Mouse (Mus musculus): ENCODE measurements around the gene Serinc4. TPM values are rescaled to one million over a fixed set of nuclear protein-coding genes. Genes with fewer than 3 reads are reported as not detected.
A peak's percentile ranks its signal among the peaks of the same experiment; 100 is the strongest.

Gene Serinc4
- polyA plus RNA-seq, 2 experiments = 0.70 to 1.1 TPM

DNA sequence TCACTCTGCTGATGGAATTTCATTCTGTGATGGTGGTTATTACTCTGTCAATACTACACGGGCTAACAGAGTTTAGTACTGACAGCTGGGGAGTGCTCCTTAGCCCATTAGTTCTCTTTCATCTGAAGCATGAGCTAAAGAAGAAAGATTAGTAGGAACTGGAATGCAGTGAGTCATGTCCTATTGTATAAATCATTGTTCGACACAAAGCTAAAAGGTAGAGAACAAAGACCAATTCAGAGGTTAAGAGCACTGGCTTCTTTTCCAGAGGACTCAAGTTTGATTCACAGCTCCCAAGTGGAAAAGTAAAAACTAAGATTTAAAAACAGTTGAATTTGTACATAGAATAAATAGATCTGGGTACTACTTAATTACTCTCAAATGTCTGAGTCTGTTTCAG is 3.5 kb upstream of the Serinc4 start:
- Histone ChIP-seq H3K27ac (replicated peaks; ENCODE audit: low read depth, low read length) (no peak overlapping the region), H3K36me3 (ENCODE audit: control insufficient read depth, insufficient read depth, low read length) (peaks cover 20% of the 10 kb centered on the region), H3K27me3 (ENCODE audit: control insufficient read depth, insufficient read depth, low read length) (no peaks in the 10 kb centered on the region), H3K9ac (ENCODE audit: low read depth, low read length, severe bottlenecking) (no peak overlapping the region), H3K4me3 (replicated peaks; ENCODE audit: low read length) (no peak overlapping the region), H3K4me1 (ENCODE audit: control insufficient read depth, insufficient read depth, low read length) (peaks cover 3% of the 10 kb centered on the region; the same call in 1 of the 2 replicates), H3K9me3 (ENCODE audit: control insufficient read depth, low read length) (no peaks in the 10 kb centered on the region), H3K4me2 (replicated peaks; ENCODE audit: low read depth, low read length, severe bottlenecking) (no peak overlapping the region)
- DNase-seq (ENCODE audit: low spot score) = no peak
- no peak for TF ChIP-seq POLR2A (IDR thresholded peaks at IDR 0.05; ENCODE audit: borderline replicate concordance, extremely low read depth, insufficient read depth, insufficient read length)
- WGBS = 69% methylated on average over 2 of the region's 2 CpGs
- no peak for ATAC-seq (ENCODE audit: low FRiP score, low read depth)

DNA sequence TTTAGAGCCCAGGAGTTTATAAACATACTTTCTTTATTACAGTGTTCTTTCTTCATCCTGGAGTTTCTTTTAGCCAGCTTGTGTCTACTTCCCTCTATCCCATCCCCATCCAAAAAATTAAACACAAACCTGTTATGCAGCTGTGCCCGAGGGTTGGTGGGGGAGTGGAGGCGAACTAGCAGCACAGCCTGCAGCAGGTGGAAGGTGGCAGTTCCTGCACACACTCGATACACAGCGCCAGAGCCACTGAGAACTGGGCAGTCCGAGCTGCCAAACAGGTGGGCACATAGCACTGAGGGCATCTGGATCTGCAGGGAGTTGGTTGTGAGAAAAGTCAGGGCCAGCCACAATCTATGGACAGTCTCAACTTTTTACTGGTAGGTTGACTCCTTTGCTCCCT is 1.0 kb downstream of the Serinc4 start:
- TF ChIP-seq POLR2A (IDR thresholded peaks at IDR 0.05; ENCODE audit: borderline replicate concordance, extremely low read depth, insufficient read depth, insufficient read length) = no peak
- H3K36me3 ChIP-seq (ENCODE audit: control insufficient read depth, insufficient read depth, low read length) = peaks cover 46% of the 10 kb centered on the region
- no peak overlapping the region for H3K27ac ChIP-seq (replicated peaks; ENCODE audit: low read depth, low read length)
- ATAC-seq (ENCODE audit: low FRiP score, low read depth) (no peak), DNase-seq (ENCODE audit: low spot score) (no peak)
- no peak overlapping the region for H3K4me3 ChIP-seq (replicated peaks; ENCODE audit: low read length)
- no peak overlapping the region for H3K9ac ChIP-seq (ENCODE audit: low read depth, low read length, severe bottlenecking)
- 69% methylated on average over 5 of the region's 5 CpGs for WGBS
- H3K9me3 ChIP-seq (ENCODE audit: control insufficient read depth, low read length) = no peaks in the 10 kb centered on the region
- no peaks in the 10 kb centered on the region for H3K27me3 ChIP-seq (ENCODE audit: control insufficient read depth, insufficient read depth, low read length)
- H3K4me1 ChIP-seq (ENCODE audit: control insufficient read depth, insufficient read depth, low read length) = peaks cover 9% of the 10 kb centered on the region
- H3K4me2 ChIP-seq (replicated peaks; ENCODE audit: low read depth, low read length, severe bottlenecking) = no peak overlapping the region

DNA sequence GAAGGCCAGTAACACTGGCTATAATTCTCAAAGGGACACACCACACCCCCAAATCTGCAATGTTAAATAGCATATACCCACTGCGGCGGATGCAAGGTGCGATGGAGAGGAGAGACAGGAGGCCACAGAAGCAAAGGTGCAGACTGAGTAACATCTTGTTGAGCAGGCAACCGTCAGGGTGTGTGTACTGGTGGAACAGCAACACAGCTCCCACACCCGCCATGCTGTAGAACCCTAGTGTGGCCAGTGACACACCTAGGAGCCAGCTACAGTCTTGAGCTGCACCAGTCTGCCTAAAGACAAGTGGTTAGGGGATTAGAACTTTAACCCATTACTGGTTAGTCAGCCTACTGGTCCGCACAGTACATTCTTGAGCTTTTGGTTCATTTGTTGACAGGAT is 2.7 kb downstream of the Serinc4 start:
- WGBS = 82% methylated on average over 6 of the region's 6 CpGs
- Histone ChIP-seq H3K4me2 (replicated peaks; ENCODE audit: low read depth, low read length, severe bottlenecking) (no peak overlapping the region), H3K27ac (replicated peaks; ENCODE audit: low read depth, low read length) (no peak overlapping the region), H3K27me3 (ENCODE audit: control insufficient read depth, insufficient read depth, low read length) (no peaks in the 10 kb centered on the region), H3K9ac (ENCODE audit: low read depth, low read length, severe bottlenecking) (no peak overlapping the region), H3K9me3 (ENCODE audit: control insufficient read depth, low read length) (no peaks in the 10 kb centered on the region), H3K4me1 (ENCODE audit: control insufficient read depth, insufficient read depth, low read length) (peaks cover 13% of the 10 kb centered on the region), H3K36me3 (ENCODE audit: control insufficient read depth, insufficient read depth, low read length) (peaks cover 44% of the 10 kb centered on the region), H3K4me3 (replicated peaks; ENCODE audit: low read length) (no peak overlapping the region)
- ATAC-seq (ENCODE audit: low FRiP score, low read depth) (no peak), DNase-seq (ENCODE audit: low spot score) (no peak)
- TF ChIP-seq POLR2A (IDR thresholded peaks at IDR 0.05; ENCODE audit: borderline replicate concordance, extremely low read depth, insufficient read depth, insufficient read length) = no peak

DNA sequence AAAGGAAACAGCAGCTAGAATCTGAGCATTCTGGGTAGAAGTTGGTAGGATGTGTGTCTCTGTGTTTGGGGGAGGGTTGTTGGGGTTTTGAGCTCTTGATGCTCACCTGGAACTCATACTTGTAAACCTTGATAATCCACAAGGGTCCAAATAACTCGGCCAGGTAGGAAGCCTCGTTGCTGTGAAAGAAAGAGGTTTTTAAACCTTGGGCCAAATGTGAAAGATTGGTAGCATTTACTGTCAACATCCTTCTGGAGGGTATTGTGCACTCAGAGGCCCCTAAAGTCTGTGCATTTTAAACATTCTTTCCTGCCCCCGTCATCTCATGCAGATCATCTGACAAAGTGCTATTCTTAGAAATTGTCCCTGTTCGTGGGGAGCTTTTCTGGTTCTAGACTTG is 3.6 kb downstream of the Serinc4 start, which contains the start of gene Hypk:
Hypk (plus strand) TSS at position 301 of the 400 bp plus-strand sequence.
- H3K9me3 ChIP-seq (ENCODE audit: control insufficient read depth, low read length) = no peaks in the 10 kb centered on the region
- H3K9ac ChIP-seq (ENCODE audit: low read depth, low read length, severe bottlenecking) = no peak within 1 kb of the TSS
- TF ChIP-seq POLR2A (IDR thresholded peaks at IDR 0.05; ENCODE audit: borderline replicate concordance, extremely low read depth, insufficient read depth, insufficient read length) = no peak
- H3K4me2 ChIP-seq (replicated peaks; ENCODE audit: low read depth, low read length, severe bottlenecking) = no peak within 1 kb of the TSS
- 62% methylated on average over 4 of the region's 4 CpGs for WGBS
- no peak within 1 kb of the TSS for H3K4me3 ChIP-seq (replicated peaks; ENCODE audit: low read length)
- DNase-seq (ENCODE audit: low spot score) (no peak), ATAC-seq (ENCODE audit: low FRiP score, low read depth) (no peak)
- H3K27me3 ChIP-seq (ENCODE audit: control insufficient read depth, insufficient read depth, low read length) = no peaks in the 10 kb centered on the region
- H3K4me1 ChIP-seq (ENCODE audit: control insufficient read depth, insufficient read depth, low read length) = peaks cover 13% of the 10 kb centered on the region
- peaks cover 37% of the 10 kb centered on the region for H3K36me3 ChIP-seq (ENCODE audit: control insufficient read depth, insufficient read depth, low read length)
- no peak within 1 kb of the TSS for H3K27ac ChIP-seq (replicated peaks; ENCODE audit: low read depth, low read length)

DNA sequence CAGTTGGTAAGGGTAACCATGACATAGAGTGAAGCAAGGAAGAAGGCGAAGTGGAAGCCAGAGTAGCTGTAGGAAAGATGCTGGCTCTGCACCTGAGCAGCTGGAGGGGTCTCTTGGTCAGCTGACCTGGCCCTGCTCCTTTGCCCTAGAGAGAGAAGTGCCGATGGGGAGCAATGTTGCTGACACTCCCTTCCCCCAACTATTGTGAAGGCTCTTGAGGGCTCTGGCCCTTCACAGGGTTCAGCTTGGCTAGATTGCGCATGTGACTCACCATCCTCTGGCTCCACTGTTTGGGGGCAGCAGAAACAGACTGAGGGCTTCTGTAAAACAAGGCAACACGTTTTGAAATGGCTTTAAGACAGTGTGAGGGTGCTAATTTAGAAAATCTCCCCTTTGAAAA is 4.2 kb downstream of the Serinc4 start:
- H3K9ac ChIP-seq (ENCODE audit: low read depth, low read length, severe bottlenecking) = no peak overlapping the region
- H3K9me3 ChIP-seq (ENCODE audit: control insufficient read depth, low read length) = no peaks in the 10 kb centered on the region
- H3K4me2 ChIP-seq (replicated peaks; ENCODE audit: low read depth, low read length, severe bottlenecking) = no peak overlapping the region
- H3K27me3 ChIP-seq (ENCODE audit: control insufficient read depth, insufficient read depth, low read length) = no peaks in the 10 kb centered on the region
- 81% methylated on average over 4 of the region's 4 CpGs for WGBS
- DNase-seq (ENCODE audit: low spot score) (no peak), ATAC-seq (ENCODE audit: low FRiP score, low read depth) (no peak)
- H3K4me1 ChIP-seq (ENCODE audit: control insufficient read depth, insufficient read depth, low read length) = peaks cover 13% of the 10 kb centered on the region
- no peak overlapping the region for H3K27ac ChIP-seq (replicated peaks; ENCODE audit: low read depth, low read length)
- peaks cover 37% of the 10 kb centered on the region for H3K36me3 ChIP-seq (ENCODE audit: control insufficient read depth, insufficient read depth, low read length)
- no peak for TF ChIP-seq POLR2A (IDR thresholded peaks at IDR 0.05; ENCODE audit: borderline replicate concordance, extremely low read depth, insufficient read depth, insufficient read length)
- H3K4me3 ChIP-seq (replicated peaks; ENCODE audit: low read length) = no peak overlapping the region

DNA sequence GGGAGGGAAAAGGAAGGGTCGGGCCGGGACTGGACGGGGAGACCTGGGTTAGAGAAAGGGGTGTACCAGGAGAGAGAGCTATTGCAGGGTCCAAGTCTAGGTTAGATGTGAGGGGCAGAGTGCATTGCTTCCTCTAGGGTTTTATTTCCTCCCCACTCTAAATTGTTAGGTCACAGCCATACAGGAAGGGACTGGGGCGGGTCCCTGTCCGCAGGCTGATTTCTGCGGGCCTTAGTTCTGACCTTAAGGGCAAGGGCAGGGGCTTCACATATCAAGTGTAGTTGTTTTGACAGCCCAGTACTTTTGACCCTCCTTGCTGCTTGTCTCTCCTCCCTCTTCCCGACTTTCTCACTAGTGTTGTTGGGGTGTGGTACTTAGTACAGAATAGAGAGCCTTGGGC is 6.5 kb downstream of the Serinc4 start:
- peak overlapping the region; percentile 93 for H3K9ac ChIP-seq (ENCODE audit: low read depth, low read length, severe bottlenecking)
- TF ChIP-seq POLR2A (IDR thresholded peaks at IDR 0.05; ENCODE audit: borderline replicate concordance, extremely low read depth, insufficient read depth, insufficient read length) = no peak

More for the DNA sequence above, 6.5 kb downstream of the Serinc4 start:
- 3% methylated on average over 7 of the region's 7 CpGs for WGBS
- H3K27me3 ChIP-seq (ENCODE audit: control insufficient read depth, insufficient read depth, low read length) = no peaks in the 10 kb centered on the region
- H3K4me3 ChIP-seq (replicated peaks; ENCODE audit: low read length) = peak overlapping the region; percentile 99
- DNase-seq (ENCODE audit: low spot score) = no peak
- H3K27ac ChIP-seq (replicated peaks; ENCODE audit: low read depth, low read length) = peak overlapping the region; percentile 94
- ATAC-seq (ENCODE audit: low FRiP score, low read depth) = no peak
- H3K4me2 ChIP-seq (replicated peaks; ENCODE audit: low read depth, low read length, severe bottlenecking) = peak overlapping the region; percentile 89
- peaks cover 10% of the 10 kb centered on the region for H3K4me1 ChIP-seq (ENCODE audit: control insufficient read depth, insufficient read depth, low read length)
- no peaks in the 10 kb centered on the region for H3K9me3 ChIP-seq (ENCODE audit: control insufficient read depth, low read length)
- H3K36me3 ChIP-seq (ENCODE audit: control insufficient read depth, insufficient read depth, low read length) = peaks cover 37% of the 10 kb centered on the region
